Mouse (Mus musculus) central nervous system, embryonic 11.5 days (tissue): ENCODE results near the gene Selplg. TPM values are rescaled to one million over a fixed set of nuclear protein-coding genes. Genes with fewer than 3 reads are reported as not detected.

Experiments
- polyA plus RNA-seq: library from polyadenylated mRNA; depleted of rRNA; stranded (reverse); fragments of >200 nt; gene quantifications from 2 replicates; pipeline ENCODE4 v1.2.3, GENCODE M21; 2012; rRNA removed

Gene Selplg
- 1.1 and 1.2 TPM in 2 replicates for polyA plus RNA-seq

DNA sequence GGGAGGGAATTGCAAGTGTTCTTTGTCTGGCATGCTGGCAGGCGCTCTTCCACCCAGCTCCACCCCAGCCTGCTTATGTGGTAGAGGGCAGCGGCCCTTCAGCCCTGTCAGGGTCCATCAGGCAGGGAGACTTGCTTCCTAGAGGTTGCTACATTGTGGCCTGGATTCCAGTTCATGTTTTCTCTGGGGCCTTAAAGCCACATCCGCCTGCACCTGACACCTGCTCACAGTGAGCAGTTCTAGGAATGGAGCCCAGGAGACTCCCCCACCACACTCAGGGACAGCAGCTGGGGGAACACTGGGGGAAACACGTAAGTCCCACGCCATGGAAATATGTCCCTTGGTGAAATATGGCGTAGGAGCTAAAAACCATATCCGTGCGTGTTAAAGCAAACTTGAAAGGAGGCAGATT lies at the start of gene Selplg:
Gene Selplg (minus strand): TSS at position 155 of the 412 bp plus-strand sequence.

GRCm38 (mm10) chr5:113800280-113800679 lies 32.2 kb downstream of the Selplg start, which contains the start of gene Tmem119:
Gene Tmem119, minus strand, starts transcription at chr5:113800516.

GRCm38 (mm10) chr5:113772450-113772895 lies 60.0 kb downstream of the Selplg start, which contains the start of the genes Sart3 and Iscu:
Gene Sart3, minus strand, starts transcription at chr5:113772510.
Gene Iscu, plus strand, starts transcription at chr5:113772748.

Other genes with a start within 250 kb of the Selplg start
- gene Cmklr1, start 182.2 kb downstream of the Selplg start, polyA plus RNA-seq, result 1.4 and 2.6 TPM in 2 replicates
- not detected in 2 replicates for gene 1700069L16Rik, start 107.9 kb downstream of the Selplg start, polyA plus RNA-seq
- gene Ficd, start 96.8 kb downstream of the Selplg start, polyA plus RNA-seq, result 2.4 and 3.3 TPM in 2 replicates
- 75.6 and 137 TPM in 2 replicates for gene Sart3, start 60.1 kb downstream of the Selplg start, polyA plus RNA-seq
- 92.1 and 146 TPM in 2 replicates for gene Iscu, start 59.9 kb downstream of the Selplg start, polyA plus RNA-seq
- gene Tmem119, start 32.1 kb downstream of the Selplg start, polyA plus RNA-seq, result 11.4 and 34.8 TPM in 2 replicates
- 134 and 165 TPM in 2 replicates for gene Coro1c, start 76.1 kb upstream of the Selplg start, polyA plus RNA-seq
- gene Ssh1, start 161.2 kb upstream of the Selplg start, polyA plus RNA-seq, result 13.4 and 17.3 TPM in 2 replicates
- gene Dao, start 171.1 kb upstream of the Selplg start, polyA plus RNA-seq, result 0.07 TPM in 1 of 2 replicates, not detected in the other
- 21.5 and 25.4 TPM in 2 replicates for gene Usp30, start 232.8 kb upstream of the Selplg start, polyA plus RNA-seq